Mouse (Mus musculus): Measurements from ENCODE around the gene Fbln7.
A peak's percentile ranks its signal among the peaks of the same experiment; 100 is the strongest.

Gene Fbln7

GRCm38 (mm10) chr2:128862636-128863035 lies at the start of gene Fbln7:
TSS of gene Fbln7 (plus strand) at chr2:128862981.
- no peak for DNase-seq

GRCm38 (mm10) chr2:128816311-128816710 lies 46.5 kb upstream of the Fbln7 start:
- no peak for DNase-seq

- DNase-seq = no peak
These were observed 45.9 kb upstream of the Fbln7 start for GRCm38 (mm10) chr2:128816916-128817315.

GRCm38 (mm10) chr2:128817387-128817785 lies 45.4 kb upstream of the Fbln7 start:
- peak; percentile 51 for DNase-seq

GRCm38 (mm10) chr2:128817786-128818681 lies 44.7 kb upstream of the Fbln7 start, which contains the start of gene Tmem87b:
TSS of gene Tmem87b (plus strand) at chr2:128818118.
- peak; percentile 94 for DNase-seq

GRCm38 (mm10) chr2:128818956-128819643 lies 43.7 kb upstream of the Fbln7 start:
- no peak for DNase-seq

GRCm38 (mm10) chr2:128820631-128821030 lies 42.1 kb upstream of the Fbln7 start:
- no peak for DNase-seq

- no peak for DNase-seq
These were observed 38.9 kb upstream of the Fbln7 start for GRCm38 (mm10) chr2:128823893-128824292.

GRCm38 (mm10) chr2:128827787-128828186 lies 35.0 kb upstream of the Fbln7 start:
- no peak for DNase-seq

GRCm38 (mm10) chr2:128832611-128833010 lies 30.2 kb upstream of the Fbln7 start:
- DNase-seq = no peak

GRCm38 (mm10) chr2:128833035-128833434 lies 29.7 kb upstream of the Fbln7 start:
- DNase-seq = no peak

- DNase-seq = no peak
These were observed 29.3 kb upstream of the Fbln7 start for GRCm38 (mm10) chr2:128833435-128833834.

GRCm38 (mm10) chr2:128837531-128837930 lies 25.2 kb upstream of the Fbln7 start:
- no peak for DNase-seq

GRCm38 (mm10) chr2:128838611-128839010 lies 24.2 kb upstream of the Fbln7 start:
- DNase-seq = no peak

- no peak for DNase-seq
These were observed 23.3 kb upstream of the Fbln7 start for GRCm38 (mm10) chr2:128839501-128839900.

GRCm38 (mm10) chr2:128842437-128842836 lies 20.3 kb upstream of the Fbln7 start:
- no peak for DNase-seq

GRCm38 (mm10) chr2:128850036-128850435 lies 12.7 kb upstream of the Fbln7 start:
- DNase-seq = no peak

- DNase-seq = no peak
These were observed 6.1 kb upstream of the Fbln7 start for GRCm38 (mm10) chr2:128856673-128857072.

- no peak for DNase-seq
These were observed 3.8 kb upstream of the Fbln7 start for GRCm38 (mm10) chr2:128858962-128859361.

GRCm38 (mm10) chr2:128859861-128860260 lies 2.9 kb upstream of the Fbln7 start:
- no peak for DNase-seq

GRCm38 (mm10) chr2:128863777-128864331 lies 1.1 kb downstream of the Fbln7 start:
- DNase-seq = peak; percentile 46

- no peak for DNase-seq
These were observed 2.3 kb downstream of the Fbln7 start for GRCm38 (mm10) chr2:128865061-128865460.

- DNase-seq = no peak
These were observed 8.9 kb downstream of the Fbln7 start for GRCm38 (mm10) chr2:128871656-128872055.

GRCm38 (mm10) chr2:128872256-128872655 lies 9.5 kb downstream of the Fbln7 start:
- no peak for DNase-seq

All from liver (tissue).